Mouse (Mus musculus) activated CD4-positive, CD25-positive, alpha-beta regulatory T cell, adult 4 months (primary cell): ENCODE measurements at regions not wholly inside any gene's neighbourhood (a gene's known extent, or its start where the extent isn't known, plus 50 kb on each side); places are given as distances from the start of the nearest gene placed in this dataset.

Source experiments
- ATAC-seq: one replicate; pipeline ENCODE4 v1.8.0; 2017

- ATAC-seq, result no peak
Measured at GRCm38 (mm10) chr3:41172306-41173215, 89.7 kb upstream of the Pgrmc2 start.

GRCm38 (mm10) chr3:41171772-41172171 is 88.9 kb upstream of the Pgrmc2 start:
- no peak for ATAC-seq

GRCm38 (mm10) chr3:41171310-41171709 is 88.5 kb upstream of the Pgrmc2 start:
- ATAC-seq, result no peak

GRCm38 (mm10) chr3:41170566-41170965 is 87.7 kb upstream of the Pgrmc2 start:
- ATAC-seq, result no peak

GRCm38 (mm10) chr3:41169430-41169829 is 86.6 kb upstream of the Pgrmc2 start:
- ATAC-seq, result no peak

GRCm38 (mm10) chr3:41168181-41168967 is 85.5 kb upstream of the Pgrmc2 start:
- no peak for ATAC-seq

- ATAC-seq, result no peak
Measured at GRCm38 (mm10) chr3:41167476-41167875, 84.6 kb upstream of the Pgrmc2 start.

GRCm38 (mm10) chr3:41164736-41165135 is 81.9 kb upstream of the Pgrmc2 start:
- no peak for ATAC-seq

- no peak for ATAC-seq
Measured at GRCm38 (mm10) chr3:41163767-41164166, 80.9 kb upstream of the Pgrmc2 start.

- no peak for ATAC-seq
Measured at GRCm38 (mm10) chr3:41162514-41162913, 79.7 kb upstream of the Pgrmc2 start.

- ATAC-seq, result no peak
Measured at GRCm38 (mm10) chr3:41160648-41161047, 77.8 kb upstream of the Pgrmc2 start.

GRCm38 (mm10) chr3:41158314-41158973 is 75.6 kb upstream of the Pgrmc2 start:
- no peak for ATAC-seq

GRCm38 (mm10) chr3:41157428-41157827 is 74.6 kb upstream of the Pgrmc2 start:
- no peak for ATAC-seq

- no peak for ATAC-seq
Measured at GRCm38 (mm10) chr3:41156562-41156961, 73.7 kb upstream of the Pgrmc2 start.

- ATAC-seq, result no peak
Measured at GRCm38 (mm10) chr3:41155132-41155760, 72.4 kb upstream of the Pgrmc2 start.

GRCm38 (mm10) chr3:41154402-41154801 is 71.6 kb upstream of the Pgrmc2 start:
- ATAC-seq, result no peak

GRCm38 (mm10) chr3:41151989-41152388 is 69.1 kb upstream of the Pgrmc2 start:
- ATAC-seq, result no peak

- no peak for ATAC-seq
Measured at GRCm38 (mm10) chr3:41140391-41140790, 57.5 kb upstream of the Pgrmc2 start.

- no peak for ATAC-seq
Measured at GRCm38 (mm10) chr3:41137931-41138330, 55.1 kb upstream of the Pgrmc2 start.

- no peak for ATAC-seq
Measured at GRCm38 (mm10) chr3:41132889-41133288, 50.0 kb upstream of the Pgrmc2 start.
